Mouse (Mus musculus) liver, adult (tissue): Measurements from ENCODE around the gene Got1.

Experiments used
- GATA4 ChIP-seq: IDR thresholded peaks from 2 replicates; pipeline ENCODE4 v1.6.1; 2014; ENCODE audit warnings: mild to moderate bottlenecking, low read length; ENCODE audit not compliant: insufficient replicate concordance

Gene Got1

GRCm38 (mm10) chr19:43472781-43473180 lies 51.6 kb downstream of the Got1 start:
- TF ChIP-seq GATA4: no peak

- no peak for TF ChIP-seq GATA4
These were observed 52.1 kb downstream of the Got1 start for GRCm38 (mm10) chr19:43472331-43472730.

GRCm38 (mm10) chr19:43469333-43469732 lies 55.1 kb downstream of the Got1 start:
- no peak for TF ChIP-seq GATA4

- TF ChIP-seq GATA4: no peak
These were observed 56.3 kb downstream of the Got1 start for GRCm38 (mm10) chr19:43467927-43468685.

GRCm38 (mm10) chr19:43465601-43466255 lies 58.7 kb downstream of the Got1 start:
- TF ChIP-seq GATA4: no peak

- no peak for TF ChIP-seq GATA4
These were observed 59.3 kb downstream of the Got1 start for GRCm38 (mm10) chr19:43465076-43465475.

GRCm38 (mm10) chr19:43464294-43464687 lies 60.1 kb downstream of the Got1 start:
- TF ChIP-seq GATA4: peak; percentile 24; the same call in 1 of the 2 replicates

GRCm38 (mm10) chr19:43463546-43464293 lies 60.7 kb downstream of the Got1 start:
- no peak for TF ChIP-seq GATA4

GRCm38 (mm10) chr19:43462141-43462540 lies 62.3 kb downstream of the Got1 start:
- TF ChIP-seq GATA4: no peak

GRCm38 (mm10) chr19:43460481-43460880 lies 63.9 kb downstream of the Got1 start:
- TF ChIP-seq GATA4: no peak

- no peak for TF ChIP-seq GATA4
These were observed 64.5 kb downstream of the Got1 start for GRCm38 (mm10) chr19:43459948-43460347.

GRCm38 (mm10) chr19:43453025-43453424 lies 71.4 kb downstream of the Got1 start:
- TF ChIP-seq GATA4: no peak

- no peak for TF ChIP-seq GATA4
These were observed 72.2 kb downstream of the Got1 start for GRCm38 (mm10) chr19:43452176-43452575.

GRCm38 (mm10) chr19:43451563-43451962 lies 72.8 kb downstream of the Got1 start:
- TF ChIP-seq GATA4: no peak
